Mouse (Mus musculus) neural tube, embryonic 14.5 days (tissue): ENCODE results near the gene Mgat4e. TPM values are rescaled to one million over a fixed set of nuclear protein-coding genes. Genes with fewer than 3 reads are reported as not detected.
"Not testable (repeated sequence)": the region's sequence is repeated elsewhere in the genome, so short reads cannot be mapped to it uniquely, and the experiment has no call there.

ENCODE experiments used
- ATAC-seq: fragments of 200-750 bp; cut with Nextera tagmentation; 2 replicates; pipeline ENCODE4 v1.8.0; 2017; ENCODE audit warnings: low read depth, mild to moderate bottlenecking, moderate TSS enrichment, moderate library complexity
- H3K27ac ChIP-seq: fragments of 300-500 bp; sonication (generic); 2 replicates; pipeline ENCODE4 v1.5.1; 2014; ENCODE audit warnings: low read depth, mild to moderate bottlenecking, control low read depth, low read length, moderate library complexity, mixed read lengths
- H3K27me3 ChIP-seq: fragments of 300-500 bp; sonication (generic); 2 replicates; pipeline ENCODE4 v1.6.1; 2014; ENCODE audit warnings: low read length; ENCODE audit not compliant: control insufficient read depth, insufficient read depth
- H3K36me3 ChIP-seq: fragments of 300-500 bp; sonication (generic); 2 replicates; pipeline ENCODE4 v1.6.1; 2014; ENCODE audit warnings: low read length, mixed read lengths; ENCODE audit not compliant: control insufficient read depth, insufficient read depth
- H3K4me1 ChIP-seq: fragments of 300-500 bp; sonication (generic); 2 replicates; pipeline ENCODE4 v1.6.1; 2014; ENCODE audit warnings: low read length; ENCODE audit not compliant: control insufficient read depth, insufficient read depth
- H3K4me2 ChIP-seq: fragments of 300-500 bp; sonication (generic); 2 replicates; pipeline ENCODE4 v1.6.1; 2014; ENCODE audit warnings: mild to moderate bottlenecking, low read depth, low read length, control low read depth
- H3K4me3 ChIP-seq: fragments of 300-500 bp; sonication (generic); 2 replicates; pipeline ENCODE4 v1.5.1; 2014; ENCODE audit warnings: low read depth, low read length, control low read depth, mixed read lengths
- H3K9ac ChIP-seq: fragments of 300-500 bp; sonication (generic); replicated peaks from 2 replicates; pipeline ENCODE4 v1.6.1; 2014; ENCODE audit warnings: low read depth, mild to moderate bottlenecking, control low read depth, low read length, mixed read lengths
- H3K9me3 ChIP-seq: fragments of 300-500 bp; sonication (generic); 2 replicates; pipeline ENCODE4 v1.6.1; 2016; ENCODE audit warnings: low read length; ENCODE audit not compliant: control insufficient read depth
- WGBS: fragments of 180-500 bp; shearing (Covaris S2); extraction: QIAGEN DNeasy Blood & Tissue Kit; methylation state at CpG from one replicate; pipeline ENCODE4 v1.1.7; 2014; 5-methylcytosine and 5-hydroxymethylcytosine counted together
- polyA plus RNA-seq: library from polyadenylated mRNA; unstranded; fragments of >200 nt; fragmentation: Nextera tagmentation; extraction: Ambion mirVana; gene quantifications from 2 replicates; pipeline ENCODE4 v1.2.1, GENCODE M21; 2014

Gene Mgat4e
- polyA plus RNA-seq, 1 experiment from 2014 or later, result not detected

- no peak for ATAC-seq
- Histone ChIP-seq H3K9ac (no peak overlapping the region), H3K27ac (no peak overlapping the region), H3K36me3 (no peaks in the 10 kb centered on the region), H3K4me2 (no peak overlapping the region), H3K9me3 (no peaks in the 10 kb centered on the region), H3K4me1 (peaks cover 7% of the 10 kb centered on the region; the same call in 1 of the 2 replicates), H3K27me3 (no peaks in the 10 kb centered on the region), H3K4me3 (no peak overlapping the region)
- 88% methylated on average over 8 of the region's 8 CpGs for WGBS
Measured at GRCm38 (mm10) chr1:134520001-134520721, 29.3 kb downstream of the Mgat4e start.

GRCm38 (mm10) chr1:134519201-134519600 is 30.3 kb downstream of the Mgat4e start:
- not testable (repeated sequence) for H3K4me2 ChIP-seq, H3K4me1 ChIP-seq, H3K4me3 ChIP-seq, ATAC-seq, H3K9ac ChIP-seq, H3K9me3 ChIP-seq, H3K27ac ChIP-seq, H3K27me3 ChIP-seq, H3K36me3 ChIP-seq
- WGBS, result 97% methylated on average over 5 of the region's 5 CpGs

GRCm38 (mm10) chr1:134518677-134519076 is 30.8 kb downstream of the Mgat4e start:
- WGBS, result 16% methylated on average over 7 of the region's 7 CpGs
- no peak for ATAC-seq

GRCm38 (mm10) chr1:134517841-134518240 is 31.6 kb downstream of the Mgat4e start:
- ATAC-seq, H3K27me3 ChIP-seq, H3K36me3 ChIP-seq, H3K9ac ChIP-seq, H3K9me3 ChIP-seq, H3K27ac ChIP-seq, H3K4me3 ChIP-seq, H3K4me2 ChIP-seq: not testable (repeated sequence)
- H3K4me1 ChIP-seq, result peaks cover 11% of the 10 kb centered on the region
- 94% methylated on average over 14 of the region's 14 CpGs for WGBS

More at GRCm38 (mm10) chr1:134518677-134519076, 30.8 kb downstream of the Mgat4e start:
- no peaks in the 10 kb centered on the region for H3K36me3 ChIP-seq
- no peak overlapping the region for H3K9ac ChIP-seq
- H3K4me2 ChIP-seq, result no peak overlapping the region
- peaks cover 7% of the 10 kb centered on the region; the same call in 1 of the 2 replicates for H3K4me1 ChIP-seq
- no peak overlapping the region for H3K27ac ChIP-seq
- H3K9me3 ChIP-seq, result no peaks in the 10 kb centered on the region
- no peaks in the 10 kb centered on the region for H3K27me3 ChIP-seq
- H3K4me3 ChIP-seq, result no peak overlapping the region

- 34% methylated on average over 4 of the region's 4 CpGs for WGBS
- ATAC-seq, result no peak
- H3K9me3 ChIP-seq, result no peaks in the 10 kb centered on the region
- H3K4me2 ChIP-seq, result no peak overlapping the region
- H3K4me3 ChIP-seq, result no peak overlapping the region
- H3K36me3 ChIP-seq, result no peaks in the 10 kb centered on the region
- peaks cover 3% of the 10 kb centered on the region; the same call in 1 of the 2 replicates for H3K27me3 ChIP-seq
- no peak overlapping the region for H3K9ac ChIP-seq
- peaks cover 11% of the 10 kb centered on the region for H3K4me1 ChIP-seq
- H3K27ac ChIP-seq, result no peak overlapping the region
Measured at GRCm38 (mm10) chr1:134516491-134517198, 32.8 kb downstream of the Mgat4e start.

- H3K9ac ChIP-seq, result no peak overlapping the region
- WGBS, result 78% methylated on average over 2 of the region's 2 CpGs
- no peak for ATAC-seq
Measured at GRCm38 (mm10) chr1:134515891-134516290, 33.6 kb downstream of the Mgat4e start.

GRCm38 (mm10) chr1:134513876-134514590 is 35.4 kb downstream of the Mgat4e start:
- WGBS, result 47% methylated on average over 16 of the region's 16 CpGs
- Histone ChIP-seq H3K9ac (no peak overlapping the region), H3K36me3 (no peaks in the 10 kb centered on the region), H3K4me1 (peaks cover 11% of the 10 kb centered on the region), H3K4me2 (peak overlapping the region; percentile 47; the same call in 1 of the 2 replicates), H3K27ac (no peak overlapping the region), H3K27me3 (peaks cover 3% of the 10 kb centered on the region; the same call in 1 of the 2 replicates), H3K4me3 (no peak overlapping the region), H3K9me3 (no peaks in the 10 kb centered on the region)
- ATAC-seq, result no peak

More at GRCm38 (mm10) chr1:134515891-134516290, 33.6 kb downstream of the Mgat4e start:
- no peaks in the 10 kb centered on the region for H3K36me3 ChIP-seq
- no peaks in the 10 kb centered on the region for H3K9me3 ChIP-seq
- H3K4me3 ChIP-seq, result no peak overlapping the region
- no peak overlapping the region for H3K27ac ChIP-seq
- peaks cover 11% of the 10 kb centered on the region for H3K4me1 ChIP-seq
- H3K27me3 ChIP-seq, result peaks cover 3% of the 10 kb centered on the region; the same call in 1 of the 2 replicates
- H3K4me2 ChIP-seq, result no peak overlapping the region

GRCm38 (mm10) chr1:134513312-134513860 is 36.1 kb downstream of the Mgat4e start:
- Histone ChIP-seq H3K4me1 (peaks cover 11% of the 10 kb centered on the region), H3K27me3 (peaks cover 3% of the 10 kb centered on the region; the same call in 1 of the 2 replicates), H3K27ac (no peak overlapping the region), H3K9ac (0 out of 2 replicates have a peak overlapping the region, but pooled peaks have one; percentile 8), H3K4me3 (peak overlapping the region; percentile 24), H3K9me3 (no peaks in the 10 kb centered on the region), H3K36me3 (no peaks in the 10 kb centered on the region), H3K4me2 (peak overlapping the region; percentile 47)
- ATAC-seq, result peak; percentile 29; the same call in 1 of the 2 replicates
- WGBS, result 2% methylated on average over 38 of the region's 38 CpGs
